In the genomic region with DNA sequence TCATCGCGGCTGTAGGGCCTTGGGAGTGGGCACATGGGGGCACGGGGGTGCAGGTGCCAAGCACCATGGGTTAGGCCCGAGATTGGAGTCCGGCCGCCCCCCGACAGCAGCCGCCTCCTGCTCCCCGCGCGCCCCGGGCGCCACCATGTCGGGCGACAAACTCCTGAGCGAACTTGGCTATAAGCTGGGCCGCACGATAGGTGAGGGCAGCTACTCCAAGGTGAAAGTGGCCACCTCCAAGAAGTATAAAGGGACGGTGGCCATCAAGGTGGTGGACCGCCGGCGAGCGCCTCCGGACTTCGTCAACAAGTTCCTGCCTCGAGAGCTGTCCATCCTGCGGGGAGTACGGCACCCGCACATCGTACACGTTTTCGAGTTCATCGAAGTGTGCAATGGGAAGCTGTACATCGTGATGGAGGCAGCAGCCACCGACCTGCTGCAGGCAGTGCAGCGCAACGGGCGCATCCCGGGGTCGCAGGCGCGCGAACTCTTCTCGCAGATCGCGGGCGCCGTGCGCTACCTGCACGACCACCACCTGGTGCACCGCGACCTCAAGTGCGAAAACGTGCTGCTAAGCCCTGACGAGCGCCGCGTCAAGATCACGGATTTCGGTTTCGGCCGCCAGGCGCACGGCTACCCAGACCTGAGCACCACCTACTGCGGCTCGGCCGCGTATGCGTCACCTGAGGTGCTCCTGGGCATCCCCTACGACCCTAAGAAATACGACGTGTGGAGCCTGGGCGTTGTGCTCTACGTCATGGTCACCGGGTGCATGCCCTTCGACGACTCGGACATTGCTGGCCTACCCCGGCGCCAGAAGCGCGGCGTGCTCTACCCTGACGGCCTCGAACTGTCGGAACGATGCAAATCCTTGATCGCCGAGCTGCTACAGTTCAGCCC, we compare ENCODE assay signal across 8 mouse cellular contexts. TPM values are rescaled to one million over a fixed set of nuclear protein-coding genes. Genes with fewer than 3 reads are reported as not detected.
DNase-seq lines count a peak whose midpoint lies in the region; ATAC-seq and TF ChIP-seq lines count a peak whose summit lies in the region.

TSS of gene Tssk6 (plus strand) at position 22 of the 900 bp plus-strand sequence.
TSS of gene Ndufa13 (minus strand) at position 396 of the 900 bp plus-strand sequence.
TSS of gene Yjefn3 (minus strand) at position 550 of the 900 bp plus-strand sequence.

- DNase-seq in gastrocnemius, adult 2 months, result peak; percentile 50
- no peak for DNase-seq in gastrocnemius, postnatal 36 days
- peak; percentile 69 for DNase-seq in adrenal gland, adult 2 months
- peak; percentile 44 for DNase-seq in heart, postnatal 4 days
- DNase-seq in layer of hippocampus, postnatal 36 days, result peak in 1 of 2 experiments; percentile 36
- peak; percentile 85 for DNase-seq in splenic B cell, adult 2 months (ENCODE audit: low read depth, low spot score)

- intact Hi-C loops in gastrocnemius, adult 2 months (cut with DNase I), result no loop called here
- intact Hi-C loops in gastrocnemius, postnatal 36 days (cut with DNase I), result no loop called here

- no peaks in the 10 kb centered on the region for H3K9me3 ChIP-seq in embryonic facial prominence, embryonic 15.5 days (replicated peaks)

- peak within 1 kb of the TSS; percentile 99 for H3K27ac ChIP-seq in gastrocnemius, adult 2 months
- peak within 1 kb of the TSS; percentile 96 for H3K27ac ChIP-seq in embryonic facial prominence, embryonic 15.5 days (replicated peaks)

- H3K4me1 ChIP-seq in embryonic facial prominence, embryonic 15.5 days, result peaks cover 42% of the 10 kb centered on the region

- peak within 1 kb of the TSS; percentile 66 for H3K9ac ChIP-seq in embryonic facial prominence, embryonic 15.5 days

- WGBS in embryonic facial prominence, embryonic 15.5 days, result 6% methylated on average over 89 of the region's 89 CpGs

- H3K27me3 ChIP-seq in embryonic facial prominence, embryonic 15.5 days, result no peaks in the 10 kb centered on the region
- no peaks in the 10 kb centered on the region for H3K27me3 ChIP-seq in splenic B cell, adult 2 months (ENCODE audit: control insufficient read depth, insufficient read depth, low read length, poor library complexity, severe bottlenecking)

- TF ChIP-seq CTCF in gastrocnemius, adult 2 months (IDR thresholded peaks at IDR 0.05), result 0 out of 2 replicates have a peak, but pooled peaks have one; percentile 3

- H3K36me3 ChIP-seq in embryonic facial prominence, embryonic 15.5 days, result peaks cover 18% of the 10 kb centered on the region; the same call in 1 of the 2 replicates
- H3K36me3 ChIP-seq in splenic B cell, adult 2 months (ENCODE audit: control insufficient read depth, insufficient read depth, low read length, poor library complexity, severe bottlenecking), result no peaks in the 10 kb centered on the region

- peak within 1 kb of the TSS; percentile 95 for H3K4me2 ChIP-seq in embryonic facial prominence, embryonic 15.5 days (replicated peaks)

- peak; percentile 16 for ATAC-seq in embryonic facial prominence, embryonic 15.5 days (ENCODE audit: insufficient number of reproducible peaks, low FRiP score, low TSS enrichment, low read depth)
- ATAC-seq in megakaryocyte, adult 5-6 weeks (ENCODE audit: poor library complexity, severe bottlenecking), result peak; percentile 14

- H3K4me3 ChIP-seq in gastrocnemius, adult 2 months, result peak within 1 kb of the TSS; percentile 92
- H3K4me3 ChIP-seq in embryonic facial prominence, embryonic 15.5 days (replicated peaks), result peak within 1 kb of the TSS; percentile 79

RNA-seq across cellular contexts. Expression of gene Tssk6, which starts in this region (rescaled TPM):
- total RNA-seq in gastrocnemius, adult 2 months (2021), result not detected
- total RNA-seq in gastrocnemius, postnatal 36 days (2021), result not detected
- under 1 TPM; 0.35 to 0.66 TPM for total RNA-seq in adrenal gland, adult 2 months (2021)
- 1.3 and 2.0 TPM in 2 replicates for polyA plus RNA-seq in adrenal gland, adult 2 months (2012; rRNA removed)
- polyA plus RNA-seq in embryonic facial prominence, embryonic 15.5 days (2015; fragmentation: Nextera tagmentation; extraction: Ambion mirVana), result 3.6 and 4.0 TPM in 2 replicates
- under 1 TPM in 1 of 2 experiments, not detected in 1; 0.33 TPM for total RNA-seq in heart, postnatal 4 days (2021)
- total RNA-seq in layer of hippocampus, postnatal 36 days (2021), result under 1 TPM in 1 of 2 experiments, not detected in 1; 0.76 TPM
- total RNA-seq in megakaryocyte, adult 5-6 weeks (2015), result 0.27 TPM in 1 of 2 replicates, not detected in the other
- total RNA-seq in megakaryocyte, adult 5-6 weeks (2017), result 0.16 and 0.26 TPM in 2 replicates

RNA-seq across cellular contexts. Expression of gene Ndufa13, which starts in this region (rescaled TPM):
- total RNA-seq in gastrocnemius, adult 2 months (2021), result 100 to 1,000 TPM; 312 to 399 TPM
- total RNA-seq in gastrocnemius, postnatal 36 days (2021), result 100 to 1,000 TPM; 332 to 340 TPM
- total RNA-seq in adrenal gland, adult 2 months (2021), result 100 to 1,000 TPM; 160 to 215 TPM
- 83.3 and 99.4 TPM in 2 replicates for polyA plus RNA-seq in adrenal gland, adult 2 months (2012; rRNA removed)
- polyA plus RNA-seq in embryonic facial prominence, embryonic 15.5 days (2015; fragmentation: Nextera tagmentation; extraction: Ambion mirVana), result 178 and 188 TPM in 2 replicates
- 100 to 1,000 TPM; 286 to 326 TPM for total RNA-seq in heart, postnatal 4 days (2021)
- 100 to 1,000 TPM; 154 to 159 TPM for total RNA-seq in layer of hippocampus, postnatal 36 days (2021)
- total RNA-seq in megakaryocyte, adult 5-6 weeks (2015), result 63.4 and 75.7 TPM in 2 replicates
- 120 and 143 TPM in 2 replicates for total RNA-seq in megakaryocyte, adult 5-6 weeks (2017)

RNA-seq across cellular contexts. Expression of gene Yjefn3, which starts in this region (rescaled TPM):
- 10 to 100 TPM in 1 of 2 experiments, 1 to 10 TPM in 1; 9.5 to 14.5 TPM for total RNA-seq in gastrocnemius, adult 2 months (2021)
- 1 to 10 TPM; 5.7 to 9.0 TPM for total RNA-seq in gastrocnemius, postnatal 36 days (2021)
- 1 to 10 TPM; 1.9 to 4.2 TPM for total RNA-seq in adrenal gland, adult 2 months (2021)
- 6.6 and 10.8 TPM in 2 replicates for polyA plus RNA-seq in adrenal gland, adult 2 months (2012; rRNA removed)
- polyA plus RNA-seq in embryonic facial prominence, embryonic 15.5 days (2015; fragmentation: Nextera tagmentation; extraction: Ambion mirVana), result 4.0 and 5.3 TPM in 2 replicates
- 1 to 10 TPM; 6.2 to 8.6 TPM for total RNA-seq in heart, postnatal 4 days (2021)
- total RNA-seq in layer of hippocampus, postnatal 36 days (2021), result 10 to 100 TPM; 32.3 to 36.3 TPM
- total RNA-seq in megakaryocyte, adult 5-6 weeks (2015), result 3.1 TPM in 1 of 2 replicates, not detected in the other
- not detected in 2 replicates for total RNA-seq in megakaryocyte, adult 5-6 weeks (2017)

Comparison
In these comparisons a context has a peak if more than half of its experiments do, and no peak if none do; other contexts are left out.
1. DNase-seq: peak in gastrocnemius, adult 2 months (single experiment), adrenal gland, adult 2 months (single experiment), heart, postnatal 4 days (single experiment) and splenic B cell, adult 2 months (single experiment); none in gastrocnemius, postnatal 36 days (0 of 2).